Mouse (Mus musculus): ENCODE data around the gene Ms4a3. TPM values are rescaled to one million over a fixed set of nuclear protein-coding genes. Genes with fewer than 3 reads are reported as not detected.
A peak's percentile ranks its signal among the peaks of the same experiment; 100 is the strongest.

The Ms4a3 gene
- total and polyA plus RNA-seq, 2 experiments from 2014 or later, result not detected

DNA sequence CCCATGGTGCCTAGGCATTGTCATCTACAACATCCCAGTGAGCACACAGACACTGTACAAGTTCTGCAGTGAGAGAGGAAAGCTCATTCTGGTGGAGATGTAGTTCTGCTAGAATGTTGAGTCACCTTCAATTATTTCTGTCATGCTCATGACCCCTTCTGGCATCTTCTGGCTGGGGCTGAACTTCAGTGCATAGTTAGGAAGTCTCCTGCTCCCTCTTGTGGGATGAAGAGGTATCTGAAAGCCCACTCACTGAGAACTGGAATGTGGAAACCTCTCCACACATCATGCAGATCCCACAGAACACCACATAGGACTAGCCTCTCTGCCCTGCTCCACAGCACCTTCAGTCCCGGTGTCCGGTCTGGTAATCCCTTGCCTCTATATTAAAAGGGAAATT is 38.6 kb downstream of the Ms4a3 start:
- ATAC-seq (peak; percentile 71), DNase-seq (ENCODE audit: low spot score) (peak; percentile 63)
- H3K4me2 ChIP-seq (ENCODE audit: low read depth, low read length), result no peak overlapping the region
- WGBS, result 96% methylated on average over 2 of the region's 2 CpGs
- peak; percentile 80 for TF ChIP-seq CTCF (IDR thresholded peaks at IDR 0.05; ENCODE audit: low read depth)
- no peak overlapping the region for H3K9ac ChIP-seq (replicated peaks; ENCODE audit: low read length)
- no peaks in the 10 kb centered on the region for H3K9me3 ChIP-seq (ENCODE audit: low read length)
- no peak overlapping the region for H3K27ac ChIP-seq
- H3K27me3 ChIP-seq (ENCODE audit: insufficient read depth, low read length), result no peaks in the 10 kb centered on the region
- H3K36me3 ChIP-seq (ENCODE audit: insufficient read depth, low read length), result no peaks in the 10 kb centered on the region
- no peak overlapping the region for H3K4me3 ChIP-seq (ENCODE audit: low read length)
- H3K4me1 ChIP-seq (ENCODE audit: insufficient read depth, low read length), result no peaks in the 10 kb centered on the region

DNA sequence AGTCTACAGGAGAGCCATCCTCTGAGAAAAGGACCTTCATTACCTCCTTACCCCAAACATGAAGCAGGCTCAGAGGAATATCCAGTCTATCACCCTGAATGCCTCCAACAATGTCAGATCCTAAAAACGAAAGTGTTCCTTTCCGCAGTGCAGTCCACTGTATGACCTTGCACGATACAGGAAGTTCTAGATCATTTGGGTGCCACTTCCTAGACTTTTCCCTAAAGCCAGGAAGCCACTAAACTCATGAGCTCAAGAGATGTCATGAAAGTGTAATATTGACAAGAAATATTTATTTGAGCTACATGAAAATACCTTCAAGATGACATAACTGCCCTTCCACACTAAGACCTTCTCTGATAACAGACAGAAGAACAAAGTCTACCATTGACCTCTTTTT is 39.3 kb downstream of the Ms4a3 start:
- Histone ChIP-seq H3K4me1 (ENCODE audit: insufficient read depth, low read length) (no peaks in the 10 kb centered on the region), H3K4me2 (ENCODE audit: low read depth, low read length) (no peak overlapping the region), H3K9me3 (ENCODE audit: low read length) (no peaks in the 10 kb centered on the region), H3K27me3 (ENCODE audit: insufficient read depth, low read length) (no peaks in the 10 kb centered on the region), H3K9ac (replicated peaks; ENCODE audit: low read length) (no peak overlapping the region), H3K36me3 (ENCODE audit: insufficient read depth, low read length) (no peaks in the 10 kb centered on the region), H3K4me3 (ENCODE audit: low read length) (no peak overlapping the region), H3K27ac (no peak overlapping the region)
- 87% methylated on average over 3 of the region's 3 CpGs for WGBS
- no peak for DNase-seq (ENCODE audit: low spot score)
- TF ChIP-seq CTCF (IDR thresholded peaks at IDR 0.05; ENCODE audit: low read depth), result no peak
- ATAC-seq, result no peak

DNA sequence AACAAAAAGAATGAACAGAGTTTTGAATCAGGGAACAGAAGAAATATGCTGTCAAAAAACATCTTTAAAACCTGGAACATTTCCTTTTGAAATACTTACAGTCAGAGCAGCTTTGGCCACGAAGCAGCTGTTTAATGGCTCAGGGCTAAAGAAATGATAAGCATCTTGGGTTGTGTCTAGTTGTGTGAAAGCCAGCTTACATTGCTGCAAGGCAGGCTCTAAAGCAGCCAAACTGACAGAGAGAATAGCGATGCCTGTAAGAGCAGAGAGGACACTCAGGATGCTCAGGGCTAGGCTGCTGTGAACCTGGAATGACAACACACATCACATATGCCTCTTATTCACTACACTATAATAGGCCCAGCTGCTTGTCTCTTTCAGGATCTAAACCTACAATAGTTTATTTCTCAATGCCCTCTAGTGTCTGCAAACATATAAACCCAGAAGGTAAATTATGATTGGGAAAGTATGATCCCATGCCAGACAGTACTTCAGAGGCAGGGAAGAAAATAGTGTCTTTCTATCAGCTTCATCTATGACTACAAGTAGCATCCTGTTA is 50.7 kb downstream of the Ms4a3 start:
- H3K27ac ChIP-seq, result no peak overlapping the region
- H3K36me3 ChIP-seq (ENCODE audit: insufficient read depth, low read length), result no peaks in the 10 kb centered on the region
- H3K27me3 ChIP-seq (ENCODE audit: insufficient read depth, low read length), result no peaks in the 10 kb centered on the region
- no peaks in the 10 kb centered on the region for H3K9me3 ChIP-seq (ENCODE audit: low read length)
- no peak for ATAC-seq
- TF ChIP-seq CTCF (IDR thresholded peaks at IDR 0.05; ENCODE audit: low read depth), result no peak
- WGBS, result 63% methylated on average over 2 of the region's 2 CpGs
- no peak overlapping the region for H3K9ac ChIP-seq (replicated peaks; ENCODE audit: low read length)
- no peaks in the 10 kb centered on the region for H3K4me1 ChIP-seq (ENCODE audit: insufficient read depth, low read length)
- no peak overlapping the region for H3K4me3 ChIP-seq (ENCODE audit: low read length)
- DNase-seq (ENCODE audit: low spot score), result no peak
- no peak overlapping the region for H3K4me2 ChIP-seq (ENCODE audit: low read depth, low read length)

DNA sequence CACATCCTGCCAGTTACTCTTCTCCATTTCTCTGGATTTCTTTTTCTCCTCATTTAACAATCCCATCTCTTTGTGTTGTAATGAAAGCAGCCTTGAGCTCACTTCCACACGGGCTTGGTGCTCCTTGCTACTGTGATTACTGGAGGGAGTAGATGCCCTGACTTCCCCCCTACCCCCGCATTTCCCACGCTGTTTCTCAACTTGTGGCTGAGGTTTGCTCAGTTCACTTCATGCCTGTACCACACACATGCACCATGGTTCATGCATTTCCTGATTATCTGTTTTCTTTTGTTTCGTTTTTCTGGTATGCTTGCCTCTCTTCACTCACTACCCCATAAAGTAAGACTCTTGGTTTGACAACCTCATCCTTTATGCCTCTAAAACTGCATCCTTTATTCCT is 51.4 kb downstream of the Ms4a3 start:
- Histone ChIP-seq H3K36me3 (ENCODE audit: insufficient read depth, low read length) (no peaks in the 10 kb centered on the region), H3K27me3 (ENCODE audit: insufficient read depth, low read length) (no peaks in the 10 kb centered on the region), H3K27ac (no peak overlapping the region), H3K9ac (replicated peaks; ENCODE audit: low read length) (no peak overlapping the region), H3K4me1 (ENCODE audit: insufficient read depth, low read length) (no peaks in the 10 kb centered on the region), H3K4me2 (ENCODE audit: low read depth, low read length) (no peak overlapping the region), H3K9me3 (ENCODE audit: low read length) (no peaks in the 10 kb centered on the region), H3K4me3 (ENCODE audit: low read length) (no peak overlapping the region)
- WGBS, result 71% methylated on average over 4 of the region's 4 CpGs
- DNase-seq (ENCODE audit: low spot score) (no peak), ATAC-seq (no peak)
- no peak for TF ChIP-seq CTCF (IDR thresholded peaks at IDR 0.05; ENCODE audit: low read depth)

Other genes with a start within 250 kb of the Ms4a3 start
- not detected in 2 replicates for gene Ms4a4c, start 236.1 kb downstream of the Ms4a3 start, total RNA-seq (2014; rRNA removed)
- gene Ms4a4c, start 236.1 kb downstream of the Ms4a3 start, polyA plus RNA-seq (2015; fragmentation: Nextera tagmentation; extraction: Ambion mirVana), result 0.20 and 0.23 TPM in 2 replicates
- not detected in 2 replicates for gene Ms4a4b, start 197.3 kb downstream of the Ms4a3 start, total RNA-seq (2014; rRNA removed)
- gene Ms4a4b, start 197.3 kb downstream of the Ms4a3 start, polyA plus RNA-seq (2015; fragmentation: Nextera tagmentation; extraction: Ambion mirVana), result not detected in 2 replicates
- 0.32 and 2.3 TPM in 2 replicates for gene Ms4a6c, start 171.5 kb downstream of the Ms4a3 start, total RNA-seq (2014; rRNA removed)
- gene Ms4a6c, start 171.5 kb downstream of the Ms4a3 start, polyA plus RNA-seq (2015; fragmentation: Nextera tagmentation; extraction: Ambion mirVana), result 2.4 and 3.3 TPM in 2 replicates
- gene Gm8369, start 154.9 kb downstream of the Ms4a3 start, total RNA-seq (2014; rRNA removed), result not detected in 2 replicates
- not detected in 2 replicates for gene Gm8369, start 154.9 kb downstream of the Ms4a3 start, polyA plus RNA-seq (2015; fragmentation: Nextera tagmentation; extraction: Ambion mirVana)
- 3.1 and 8.7 TPM in 2 replicates for gene Ms4a6b, start 124.3 kb downstream of the Ms4a3 start, total RNA-seq (2014; rRNA removed)
- gene Ms4a6b, start 124.3 kb downstream of the Ms4a3 start, polyA plus RNA-seq (2015; fragmentation: Nextera tagmentation; extraction: Ambion mirVana), result 2.3 and 2.6 TPM in 2 replicates
- not detected in 2 replicates for gene Ms4a4d, start 104.0 kb downstream of the Ms4a3 start, total RNA-seq (2014; rRNA removed)
- not detected in 2 replicates for gene Ms4a4d, start 104.0 kb downstream of the Ms4a3 start, polyA plus RNA-seq (2015; fragmentation: Nextera tagmentation; extraction: Ambion mirVana)
- gene Ms4a6d, start 36.0 kb downstream of the Ms4a3 start, total RNA-seq (2014; rRNA removed), result 3.0 and 3.2 TPM in 2 replicates
- gene Ms4a6d, start 36.0 kb downstream of the Ms4a3 start, polyA plus RNA-seq (2015; fragmentation: Nextera tagmentation; extraction: Ambion mirVana), result 2.3 and 3.0 TPM in 2 replicates
- 3.7 TPM in 1 of 2 replicates, not detected in the other for gene Ms4a2, start 17.1 kb downstream of the Ms4a3 start, total RNA-seq (2014; rRNA removed)
- gene Ms4a2, start 17.1 kb downstream of the Ms4a3 start, polyA plus RNA-seq (2015; fragmentation: Nextera tagmentation; extraction: Ambion mirVana), result 0.19 and 0.36 TPM in 2 replicates
- not detected in 2 replicates for gene Oosp2, start 19.7 kb upstream of the Ms4a3 start, total RNA-seq (2014; rRNA removed)
- not detected in 2 replicates for gene Oosp2, start 19.7 kb upstream of the Ms4a3 start, polyA plus RNA-seq (2015; fragmentation: Nextera tagmentation; extraction: Ambion mirVana)
- gene Oosp1, start 50.3 kb upstream of the Ms4a3 start, total RNA-seq (2014; rRNA removed), result not detected in 2 replicates
- not detected in 2 replicates for gene Oosp1, start 50.3 kb upstream of the Ms4a3 start, polyA plus RNA-seq (2015; fragmentation: Nextera tagmentation; extraction: Ambion mirVana)
- not detected in 2 replicates for gene Oosp3, start 56.2 kb upstream of the Ms4a3 start, total RNA-seq (2014; rRNA removed)
- not detected in 2 replicates for gene Oosp3, start 56.2 kb upstream of the Ms4a3 start, polyA plus RNA-seq (2015; fragmentation: Nextera tagmentation; extraction: Ambion mirVana)
- not detected in 2 replicates for gene Gif, start 106.7 kb upstream of the Ms4a3 start, total RNA-seq (2014; rRNA removed)
- not detected in 2 replicates for gene Gif, start 106.7 kb upstream of the Ms4a3 start, polyA plus RNA-seq (2015; fragmentation: Nextera tagmentation; extraction: Ambion mirVana)
- gene Mrpl16, start 129.5 kb upstream of the Ms4a3 start, total RNA-seq (2014; rRNA removed), result 8.8 and 14.4 TPM in 2 replicates
- 54.2 and 59.1 TPM in 2 replicates for gene Mrpl16, start 129.5 kb upstream of the Ms4a3 start, polyA plus RNA-seq (2015; fragmentation: Nextera tagmentation; extraction: Ambion mirVana)
- 9.2 and 16.0 TPM in 2 replicates for gene Stx3, start 178.6 kb upstream of the Ms4a3 start, total RNA-seq (2014; rRNA removed)
- gene Stx3, start 178.6 kb upstream of the Ms4a3 start, polyA plus RNA-seq (2015; fragmentation: Nextera tagmentation; extraction: Ambion mirVana), result 24.3 and 25.5 TPM in 2 replicates
- gene Olfr1417, start 198.4 kb upstream of the Ms4a3 start, total RNA-seq (2014; rRNA removed), result not detected in 2 replicates
- gene Olfr1417, start 198.4 kb upstream of the Ms4a3 start, polyA plus RNA-seq (2015; fragmentation: Nextera tagmentation; extraction: Ambion mirVana), result 0.19 and 0.20 TPM in 2 replicates
- gene Olfr1418, start 220.2 kb upstream of the Ms4a3 start, total RNA-seq (2014; rRNA removed), result not detected in 2 replicates
- not detected in 2 replicates for gene Olfr1418, start 220.2 kb upstream of the Ms4a3 start, polyA plus RNA-seq (2015; fragmentation: Nextera tagmentation; extraction: Ambion mirVana)
- not detected in 2 replicates for gene Olfr1419, start 234.3 kb upstream of the Ms4a3 start, total RNA-seq (2014; rRNA removed)
- gene Olfr1419, start 234.3 kb upstream of the Ms4a3 start, polyA plus RNA-seq (2015; fragmentation: Nextera tagmentation; extraction: Ambion mirVana), result not detected in 2 replicates
- gene Olfr1420, start 245.7 kb upstream of the Ms4a3 start, total RNA-seq (2014; rRNA removed), result not detected in 2 replicates
- gene Olfr1420, start 245.7 kb upstream of the Ms4a3 start, polyA plus RNA-seq (2015; fragmentation: Nextera tagmentation; extraction: Ambion mirVana), result not detected in 2 replicates

Data from hindbrain, postnatal 0 days (tissue).